Mouse (Mus musculus) regulatory T cell (primary cell): ENCODE results near the gene Gm28635.

Source experiments
- in situ Hi-C: fragments of 300-600 bp; cut with MboI, MseI; formaldehyde crosslinking; loops from one replicate; pipeline ENCODE4 v1.15.1; 2025; ENCODE audit warnings: high pct_unique_total_duplicates

The Gm28635 gene

GRCm38 (mm10) chr2:84690050-84690449, 12.2 kb upstream of the Gm28635 start:
- in situ Hi-C loops, result loop anchor here (25.0 kb wide), 1 partner anchor 903 kb away; no protein-coding TSS in a partner anchor

GRCm38 (mm10) chr2:84688080-84688844, 10.4 kb upstream of the Gm28635 start:
- in situ Hi-C loops, result loop anchor here (25.0 kb wide), 1 partner anchor 901 kb away; no protein-coding TSS in a partner anchor

GRCm38 (mm10) chr2:84682605-84683183, 4.9 kb upstream of the Gm28635 start:
- in situ Hi-C loops, result loop anchor here (25.0 kb wide), 1 partner anchor 895 kb away; no protein-coding TSS in a partner anchor

GRCm38 (mm10) chr2:84679016-84679415, 1.2 kb upstream of the Gm28635 start, which contains the start of gene Tmx2:
TSS of gene Tmx2 (minus strand) at chr2:84679140.
- in situ Hi-C loops, result loop anchor here (5.0 to 25.0 kb wide), 2 partner anchors 33 to 892 kb away; no protein-coding TSS in a partner anchor

- in situ Hi-C loops, result loop anchor here (5.0 to 25.0 kb wide), 2 partner anchors 35 to 890 kb away; no protein-coding TSS in a partner anchor
Observed at GRCm38 (mm10) chr2:84677270-84677967, 422 bp downstream of the Gm28635 start.

- in situ Hi-C loops, result loop anchor here (5.0 to 25.0 kb wide), 2 partner anchors 339 to 1034 kb away; partner anchors contain the start of gene Zc3h15
Observed at GRCm38 (mm10) chr2:84671535-84671934, 6.3 kb downstream of the Gm28635 start.

- in situ Hi-C loops, result loop anchor here (5.0 to 25.0 kb wide), 2 partner anchors 338 to 1033 kb away; partner anchors contain the start of gene Zc3h15
Observed at GRCm38 (mm10) chr2:84670569-84670933, 7.3 kb downstream of the Gm28635 start, which contains the start of gene Selenoh. TSS of gene Selenoh (minus strand) at chr2:84670770.

GRCm38 (mm10) chr2:84669828-84670568, 7.8 kb downstream of the Gm28635 start:
- in situ Hi-C loops, result loop anchor here (5.0 to 25.0 kb wide), 3 partner anchors 53 to 1033 kb away; partner anchors contain the start of gene Zc3h15

- in situ Hi-C loops, result loop anchor here (5.0 to 25.0 kb wide), 2 partner anchors 49 to 1029 kb away; partner anchors contain the start of gene Zc3h15
Observed at GRCm38 (mm10) chr2:84666081-84666480, 11.8 kb downstream of the Gm28635 start.

- in situ Hi-C loops, result loop anchor here (5.0 to 25.0 kb wide), 2 partner anchors 206 to 1026 kb away; partner anchors contain the start of gene Zc3h15
Observed at GRCm38 (mm10) chr2:84662866-84663265, 15.0 kb downstream of the Gm28635 start.

GRCm38 (mm10) chr2:84660253-84660652, 17.6 kb downstream of the Gm28635 start:
- in situ Hi-C loops, result loop anchor here (5.0 to 25.0 kb wide), 2 partner anchors 203 to 1023 kb away; partner anchors contain the start of gene Zc3h15

- in situ Hi-C loops, result loop anchor here (25.0 kb wide), 1 partner anchor 1022 kb away; the partner anchor contains the start of gene Zc3h15
Observed at GRCm38 (mm10) chr2:84658806-84659205, 19.0 kb downstream of the Gm28635 start, which contains the start of gene Btbd18. TSS of gene Btbd18 (plus strand) at chr2:84659079.

GRCm38 (mm10) chr2:84655864-84656263, 22.0 kb downstream of the Gm28635 start:
- in situ Hi-C loops, result loop anchor here (25.0 kb wide), 1 partner anchor 1019 kb away; the partner anchor contains the start of gene Zc3h15

- in situ Hi-C loops, result loop anchor here (25.0 kb wide), 1 partner anchor 1016 kb away; the partner anchor contains the start of gene Zc3h15
Observed at GRCm38 (mm10) chr2:84653354-84653753, 24.5 kb downstream of the Gm28635 start.

GRCm38 (mm10) chr2:84650464-84651195, 27.2 kb downstream of the Gm28635 start, which contains the start of gene Ctnnd1:
TSS of gene Ctnnd1 (minus strand) at chr2:84650765.
- in situ Hi-C loops, result loop anchor here (25.0 kb wide), 1 partner anchor 1013 kb away; the partner anchor contains the start of gene Zc3h15

GRCm38 (mm10) chr2:84649674-84650073, 28.2 kb downstream of the Gm28635 start:
- in situ Hi-C loops, result loop anchor here (25.0 kb wide), 1 partner anchor 1012 kb away; the partner anchor contains the start of gene Zc3h15

GRCm38 (mm10) chr2:84648369-84648768, 29.5 kb downstream of the Gm28635 start:
- in situ Hi-C loops, result no loop called here

GRCm38 (mm10) chr2:84647051-84647568, 30.7 kb downstream of the Gm28635 start:
- in situ Hi-C loops, result no loop called here

GRCm38 (mm10) chr2:84646138-84646537, 31.7 kb downstream of the Gm28635 start:
- in situ Hi-C loops, result no loop called here
